Mouse (Mus musculus): ENCODE data around the gene Sdc4.
A peak's percentile ranks its signal among the peaks of the same experiment; 100 is the strongest.

The Sdc4 gene

GRCm38 (mm10) chr2:164443460-164444000, at the start of gene Sdc4:
Gene Sdc4, minus strand, starts transcription at chr2:164443887.
- no peak for DNase-seq (ENCODE audit: low spot score in 2 of 2)

GRCm38 (mm10) chr2:164487812-164488211, 44.1 kb upstream of the Sdc4 start:
- no peak for DNase-seq (ENCODE audit: low spot score in 2 of 2)

GRCm38 (mm10) chr2:164487115-164487527, 43.4 kb upstream of the Sdc4 start:
- DNase-seq (ENCODE audit: low spot score in 2 of 2), result no peak

GRCm38 (mm10) chr2:164486258-164487114, 42.8 kb upstream of the Sdc4 start:
- peak in 1 of 2 experiments; percentile 37 for DNase-seq (ENCODE audit: low spot score in 2 of 2)

GRCm38 (mm10) chr2:164485681-164486257, 42.1 kb upstream of the Sdc4 start, which contains the start of gene Dbndd2:
Gene Dbndd2, plus strand, starts transcription at chr2:164486106.
- DNase-seq (ENCODE audit: low spot score in 2 of 2), result peak; percentile 42 to 75

GRCm38 (mm10) chr2:164473624-164474023, 29.9 kb upstream of the Sdc4 start, which contains the start of gene Trp53tg5:
Gene Trp53tg5, minus strand, starts transcription at chr2:164473724.
- no peak for DNase-seq (ENCODE audit: low spot score in 2 of 2)

GRCm38 (mm10) chr2:164470254-164470653, 26.6 kb upstream of the Sdc4 start:
- DNase-seq (ENCODE audit: low spot score in 2 of 2), result no peak

- no peak for DNase-seq (ENCODE audit: low spot score in 2 of 2)
These were observed 23.1 kb upstream of the Sdc4 start for GRCm38 (mm10) chr2:164466787-164467186.

GRCm38 (mm10) chr2:164465161-164465560, 21.5 kb upstream of the Sdc4 start:
- DNase-seq (ENCODE audit: low spot score in 2 of 2), result no peak

GRCm38 (mm10) chr2:164460745-164461551, 17.3 kb upstream of the Sdc4 start, which contains the start of gene Gm20458:
Gene Gm20458, plus strand, starts transcription at chr2:164460967.
- DNase-seq (ENCODE audit: low spot score in 2 of 2), result peak; percentile 94 to 95

GRCm38 (mm10) chr2:164458535-164458934, 14.8 kb upstream of the Sdc4 start:
- DNase-seq (ENCODE audit: low spot score in 2 of 2), result no peak

GRCm38 (mm10) chr2:164457942-164458341, 14.3 kb upstream of the Sdc4 start:
- DNase-seq (ENCODE audit: low spot score in 2 of 2), result no peak

GRCm38 (mm10) chr2:164456864-164457300, 13.2 kb upstream of the Sdc4 start, which contains the start of gene Sys1:
Gene Sys1, plus strand, starts transcription at chr2:164456964.
- no peak for DNase-seq (ENCODE audit: low spot score in 2 of 2)

- DNase-seq (ENCODE audit: low spot score in 2 of 2), result no peak
These were observed 12.7 kb upstream of the Sdc4 start for GRCm38 (mm10) chr2:164456413-164456812.

- DNase-seq (ENCODE audit: low spot score in 2 of 2), result no peak
These were observed 11.9 kb upstream of the Sdc4 start for GRCm38 (mm10) chr2:164455421-164456190.

GRCm38 (mm10) chr2:164454846-164455245, 11.2 kb upstream of the Sdc4 start:
- peak in 1 of 2 experiments; percentile 62 for DNase-seq (ENCODE audit: low spot score in 2 of 2)

- DNase-seq (ENCODE audit: low spot score in 2 of 2), result no peak
These were observed 10.3 kb upstream of the Sdc4 start for GRCm38 (mm10) chr2:164453887-164454500.

- DNase-seq (ENCODE audit: low spot score in 2 of 2), result no peak
These were observed 9.5 kb upstream of the Sdc4 start for GRCm38 (mm10) chr2:164453047-164453757.

GRCm38 (mm10) chr2:164452000-164452676, 8.5 kb upstream of the Sdc4 start:
- no peak for DNase-seq (ENCODE audit: low spot score in 2 of 2)

Data from urinary bladder, postnatal 4 days (tissue).